Mouse (Mus musculus) olfactory bulb, adult 2 months (tissue): ENCODE measurements around the gene Mtus2. TPM values are rescaled to one million over a fixed set of nuclear protein-coding genes. Genes with fewer than 3 reads are reported as not detected.

Experiments
- H3K27ac ChIP-seq: fragments of 200-500 bp; 2 replicates; pipeline ENCODE4 v1.5.1; 2012; ENCODE audit warnings: low read depth, low read length; ENCODE audit not compliant: insufficient read depth
- H3K4me1 ChIP-seq: fragments of 200-500 bp; 2 replicates; pipeline ENCODE4 v1.6.1; 2012; ENCODE audit warnings: low read length; ENCODE audit not compliant: control insufficient read depth, insufficient read depth
- H3K4me3 ChIP-seq: fragments of 200-500 bp; 2 replicates; pipeline ENCODE4 v1.5.1; 2012; ENCODE audit warnings: mild to moderate bottlenecking, low read depth, low read length, moderate library complexity; ENCODE audit not compliant: insufficient read depth
- CTCF ChIP-seq: fragments of 200-500 bp; IDR thresholded peaks from 2 replicates; pipeline ENCODE4 v1.5.1; 2012; ENCODE audit warnings: low read depth, mild to moderate bottlenecking, low read length, moderate library complexity; ENCODE audit not compliant: insufficient read depth
- POLR2A ChIP-seq: fragments of 200-500 bp; IDR thresholded peaks from 2 replicates; pipeline ENCODE4 v1.6.1; 2012; ENCODE audit warnings: mild to moderate bottlenecking, low read depth, low read length, moderate library complexity; ENCODE audit not compliant: insufficient read depth
- WGBS: fragments of 180-500 bp; shearing (Covaris S2); methylation state at CpG from one replicate; pipeline ENCODE4 v1.1.7; 2018; 5-methylcytosine and 5-hydroxymethylcytosine counted together
- polyA plus RNA-seq: library from polyadenylated mRNA; stranded (reverse); fragments of >200 nt; gene quantifications from 2 replicates; pipeline ENCODE4 v1.2.4, GENCODE M21; 2012; ENCODE audit warnings: low replicate concordance; ENCODE audit not compliant: missing spikeins, insufficient read depth, insufficient read length

Gene Mtus2
- polyA plus RNA-seq, 1 experiment, result not detected

GRCm38 (mm10) chr5:147976001-147976400 lies 18.9 kb downstream of the Mtus2 start:
- Histone ChIP-seq H3K4me3 (no peak overlapping the region), H3K27ac (no peak overlapping the region), H3K4me1 (peaks cover 4% of the 10 kb centered on the region)
- 74% methylated on average over 13 of the region's 13 CpGs for WGBS
- TF ChIP-seq CTCF, result no peak

- Histone ChIP-seq H3K4me1 (peaks cover 11% of the 10 kb centered on the region), H3K4me3 (no peak overlapping the region), H3K27ac (no peak overlapping the region)
- TF ChIP-seq POLR2A (no peak), CTCF (no peak)
- WGBS, result 50% methylated on average over 13 of the region's 13 CpGs
Measured at GRCm38 (mm10) chr5:147980606-147981005, 23.5 kb downstream of the Mtus2 start.

- H3K4me3 ChIP-seq, result no peak overlapping the region
- WGBS, result 84% methylated on average over 4 of the region's 4 CpGs
- TF ChIP-seq CTCF, result no peak
- TF ChIP-seq POLR2A, result no peak
- H3K4me1 ChIP-seq, result peaks cover 3% of the 10 kb centered on the region
- H3K27ac ChIP-seq, result no peak overlapping the region
Measured at GRCm38 (mm10) chr5:147990289-147990688, 33.2 kb downstream of the Mtus2 start.

- no peak overlapping the region for H3K27ac ChIP-seq
- TF ChIP-seq POLR2A (no peak), CTCF (no peak)
- H3K4me1 ChIP-seq, result peaks cover 3% of the 10 kb centered on the region
- H3K4me3 ChIP-seq, result no peak overlapping the region
- 66% methylated on average over 10 of the region's 10 CpGs for WGBS
Measured at GRCm38 (mm10) chr5:147990775-147991174, 33.7 kb downstream of the Mtus2 start.

- peaks cover 6% of the 10 kb centered on the region for H3K4me1 ChIP-seq
- H3K4me3 ChIP-seq, result no peak overlapping the region
- TF ChIP-seq CTCF (no peak), POLR2A (no peak)
- 39% methylated on average over 20 of the region's 20 CpGs for WGBS
- no peak overlapping the region for H3K27ac ChIP-seq
Measured at GRCm38 (mm10) chr5:147992581-147993378, 35.7 kb downstream of the Mtus2 start.

GRCm38 (mm10) chr5:148005263-148005662 lies 48.1 kb downstream of the Mtus2 start:
- H3K4me3 ChIP-seq, result no peak overlapping the region
- WGBS, result 23% methylated on average over 4 of the region's 4 CpGs
- 0 out of 2 replicates have a peak, but pooled peaks cover 5% of the 10 kb centered on the region for H3K4me1 ChIP-seq
- no peak overlapping the region for H3K27ac ChIP-seq
- TF ChIP-seq CTCF (no peak), POLR2A (no peak)

- Histone ChIP-seq H3K27ac (no peak overlapping the region), H3K4me3 (no peak overlapping the region), H3K4me1 (no peaks in the 10 kb centered on the region)
- TF ChIP-seq POLR2A (no peak), CTCF (no peak)
- WGBS, result 84% methylated on average over 5 of the region's 5 CpGs
Measured at GRCm38 (mm10) chr5:148012156-148012555, 55.0 kb downstream of the Mtus2 start.

GRCm38 (mm10) chr5:148014133-148014854 lies 57.2 kb downstream of the Mtus2 start:
- H3K4me1 ChIP-seq, result no peaks in the 10 kb centered on the region
- H3K27ac ChIP-seq, result no peak overlapping the region
- no peak for TF ChIP-seq POLR2A
- TF ChIP-seq CTCF, result no peak
- 84% methylated on average over 6 of the region's 6 CpGs for WGBS
- no peak overlapping the region for H3K4me3 ChIP-seq

GRCm38 (mm10) chr5:148015383-148015782 lies 58.3 kb downstream of the Mtus2 start:
- Histone ChIP-seq H3K4me3 (no peak overlapping the region), H3K4me1 (peaks cover 3% of the 10 kb centered on the region; the same call in 1 of the 2 replicates), H3K27ac (no peak overlapping the region)
- WGBS, result 88% methylated on average over 8 of the region's 8 CpGs
- TF ChIP-seq POLR2A (no peak), CTCF (no peak)
